Mouse (Mus musculus) MN1 (cell line): ENCODE measurements around the gene Olfr429.
"Not testable (repeated sequence)": the region's sequence is repeated elsewhere in the genome, so short reads cannot be mapped to it uniquely, and the experiment has no call there.

ENCODE experiments used
- DNase-seq: peaks from one replicate; pipeline ENCODE4 v3.0.0-alpha.2; 2016; ENCODE audit warnings: low spot score

The Olfr429 gene

GRCm38 (mm10) chr1:174084031-174084430 lies at the start of gene Olfr429:
Gene Olfr429 (plus strand): TSS chr1:174084331.
- no peak for DNase-seq

- no peak for DNase-seq
These were observed 48.3 kb upstream of the Olfr429 start for GRCm38 (mm10) chr1:174035841-174036240.

DNA sequence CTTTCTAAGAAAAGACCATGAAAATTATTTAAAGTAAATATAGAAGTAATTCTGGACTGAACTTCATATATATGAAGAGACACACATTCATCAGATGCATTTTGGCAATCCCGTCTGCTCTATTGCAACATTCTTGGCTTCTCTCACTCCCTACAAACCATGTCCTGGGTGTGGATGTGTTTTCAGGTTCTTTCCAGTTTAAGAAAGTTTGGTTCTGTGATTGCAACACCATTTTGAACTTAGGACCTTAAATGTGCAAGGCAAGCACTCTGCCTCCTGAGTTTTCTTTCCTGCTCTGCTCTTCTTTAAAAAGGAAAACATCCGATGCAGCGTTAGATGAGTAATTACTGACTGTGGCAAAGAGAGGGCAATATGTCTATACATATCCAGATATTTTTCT lies 45.7 kb upstream of the Olfr429 start:
- DNase-seq = no peak

DNA sequence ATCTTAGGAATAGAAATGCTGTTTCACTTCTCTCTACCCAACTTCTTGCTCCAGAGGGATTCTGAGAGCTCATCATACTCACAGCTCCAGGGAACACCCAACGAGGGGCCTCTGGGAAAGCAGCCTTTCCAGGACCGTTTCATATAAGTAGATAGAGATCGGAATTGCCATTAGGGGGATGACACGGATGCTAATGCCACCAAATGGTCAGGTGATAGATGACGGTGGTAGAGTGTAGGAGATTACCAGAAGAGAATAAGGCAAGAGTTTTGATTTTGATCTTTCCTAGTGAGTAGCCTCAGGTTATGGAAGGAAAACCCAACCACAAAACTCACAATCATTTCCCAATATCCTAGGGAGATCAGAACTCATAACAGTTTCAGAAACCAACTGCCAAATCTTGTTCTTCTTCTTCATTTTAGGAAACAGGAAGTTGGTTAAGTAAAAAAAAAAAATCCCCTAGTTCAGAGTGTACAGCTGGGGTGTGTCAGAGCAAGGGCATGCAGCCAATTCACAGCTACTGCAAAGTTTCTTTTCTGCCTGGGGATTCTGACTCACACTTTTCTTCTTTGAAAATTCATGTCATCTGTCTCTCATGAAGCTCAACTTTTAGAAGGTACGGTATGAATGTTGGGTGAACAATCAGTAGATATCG lies 43.5 kb upstream of the Olfr429 start, which contains the start of gene Olfr433:
Gene Olfr433, plus strand, starts transcription at position 183 of the 655 bp plus-strand sequence.
- DNase-seq = no peak

DNA sequence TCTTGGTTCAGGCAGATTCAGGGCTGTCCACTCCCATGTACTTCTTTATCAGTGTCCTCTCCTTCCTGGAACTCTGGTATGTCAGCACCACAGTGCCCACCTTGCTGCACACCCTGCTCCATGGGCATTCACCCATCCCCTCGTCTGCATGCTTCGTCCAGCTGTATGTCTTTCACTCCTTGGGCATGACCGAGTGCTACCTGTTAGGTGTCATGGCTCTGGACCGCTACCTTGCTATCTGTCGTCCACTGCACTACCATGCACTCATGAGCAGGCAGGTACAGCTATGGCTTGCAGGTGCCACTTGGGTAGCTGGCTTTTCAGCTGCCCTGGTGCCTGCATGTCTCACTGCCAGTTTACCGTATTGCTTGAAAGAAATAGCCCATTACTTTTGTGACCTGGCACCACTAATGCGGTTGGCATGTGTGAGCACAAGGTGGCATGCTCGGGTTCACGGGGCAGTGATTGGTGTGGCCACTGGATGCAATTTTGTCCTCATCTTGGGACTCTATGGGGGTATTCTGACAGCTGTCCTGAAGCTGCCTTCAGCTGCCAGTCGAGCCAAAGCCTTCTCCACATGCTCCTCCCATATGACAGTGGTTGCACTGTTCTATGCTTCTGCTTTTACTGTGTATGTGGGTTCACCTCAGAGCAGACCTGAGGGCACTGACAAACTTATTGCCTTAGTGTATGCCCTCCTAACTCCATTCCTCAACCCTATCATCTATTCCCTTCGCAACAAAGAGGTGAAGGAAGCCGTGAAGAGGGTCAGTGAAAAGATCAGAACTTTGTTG lies 41.8 kb upstream of the Olfr429 start:
- not testable (repeated sequence) for DNase-seq

DNA sequence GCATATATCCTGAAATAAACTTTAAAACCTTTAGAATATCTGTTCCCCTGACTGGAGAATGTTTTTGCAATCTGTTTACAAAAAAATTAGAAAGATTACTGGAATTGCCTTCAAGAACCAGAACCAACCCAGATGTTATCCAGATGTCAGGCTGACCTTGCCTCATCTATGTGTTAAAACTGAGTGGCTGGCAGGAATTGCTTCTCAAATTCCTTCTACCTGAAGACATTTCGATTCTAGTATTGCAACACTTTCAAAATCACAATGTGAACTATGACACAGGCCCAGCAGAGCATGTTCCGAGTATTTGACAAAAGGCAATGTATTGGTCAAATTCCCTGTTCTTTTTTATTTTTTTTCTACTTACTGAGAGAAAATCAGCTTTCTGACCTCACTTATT lies 39.7 kb upstream of the Olfr429 start:
- no peak for DNase-seq

GRCm38 (mm10) chr1:174048227-174048626 lies 35.9 kb upstream of the Olfr429 start:
- DNase-seq = not testable (repeated sequence)

- DNase-seq = no peak
These were observed 35.2 kb upstream of the Olfr429 start, which contains the start of gene Olfr432 for GRCm38 (mm10) chr1:174048893-174049292. Gene Olfr432 (plus strand): TSS chr1:174049205.

GRCm38 (mm10) chr1:174049357-174049756 lies 34.8 kb upstream of the Olfr429 start:
- DNase-seq = not testable (repeated sequence)

GRCm38 (mm10) chr1:174050532-174050931 lies 33.6 kb upstream of the Olfr429 start:
- no peak for DNase-seq

- DNase-seq = no peak
These were observed 32.6 kb upstream of the Olfr429 start for GRCm38 (mm10) chr1:174051515-174051914.

DNA sequence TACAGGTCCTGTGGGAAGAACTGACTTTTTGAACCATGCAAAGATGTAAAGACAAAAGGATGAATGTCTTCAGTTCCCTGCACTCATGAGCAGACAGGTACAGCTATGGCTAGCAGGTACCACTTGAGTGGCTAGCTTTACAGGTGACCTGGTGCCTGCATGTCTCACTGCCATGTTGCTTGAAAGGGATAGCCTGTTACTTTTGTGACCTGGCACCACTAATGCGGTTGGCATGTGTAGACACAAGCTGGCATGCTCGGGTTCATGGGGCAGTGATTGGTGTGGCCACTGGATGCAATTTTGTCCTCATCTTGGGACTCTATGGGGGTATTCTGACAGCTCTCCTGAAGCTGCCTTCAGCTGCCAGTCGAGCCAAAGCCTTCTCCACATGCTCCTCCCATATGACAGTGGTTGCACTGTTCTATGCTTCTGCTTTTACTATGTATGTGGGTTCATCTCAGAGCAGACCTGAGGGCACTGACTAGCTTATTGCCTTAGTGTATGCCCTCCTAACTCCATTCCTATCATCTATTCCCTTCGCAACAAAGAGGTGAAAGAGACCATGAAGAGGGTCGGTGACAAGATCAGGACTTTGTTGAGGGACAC lies 32.1 kb upstream of the Olfr429 start:
- no peak for DNase-seq

DNA sequence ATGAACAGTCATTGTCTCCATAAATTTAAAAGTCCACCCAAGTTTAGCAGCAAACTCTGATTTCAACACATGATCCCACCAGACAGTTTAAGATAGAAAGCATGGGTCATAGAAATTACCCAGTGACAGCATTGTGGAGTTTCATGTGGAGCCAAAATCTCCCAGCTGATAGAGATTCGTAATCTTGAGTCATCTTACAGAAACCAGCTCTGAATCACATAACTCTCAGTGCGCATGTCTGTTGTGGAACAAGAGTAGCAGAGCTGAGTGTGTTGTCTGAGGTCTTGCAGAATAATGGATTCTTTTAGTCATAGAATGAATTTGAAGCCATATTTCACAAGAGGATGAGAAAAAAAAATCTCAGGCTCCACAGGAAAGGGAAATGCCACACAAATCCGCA lies 31.1 kb upstream of the Olfr429 start:
- no peak for DNase-seq

DNA sequence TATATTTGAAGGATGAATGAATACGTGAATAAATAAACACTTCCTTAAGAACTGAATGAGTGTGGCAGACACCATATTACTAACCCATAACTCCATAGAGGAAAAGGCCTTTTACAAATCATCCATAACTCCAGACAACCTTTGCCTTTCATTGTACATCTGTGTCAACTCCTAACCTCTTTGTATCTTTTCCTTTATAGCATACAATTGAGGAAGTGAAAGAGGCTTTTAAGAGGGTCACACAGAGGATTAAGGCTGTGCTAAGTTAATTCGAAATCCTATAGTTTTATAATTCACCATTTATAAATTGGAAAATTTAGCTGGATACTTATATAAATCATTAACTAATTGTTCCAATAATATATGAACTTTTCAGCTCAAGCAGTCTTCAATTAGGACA lies 28.9 kb upstream of the Olfr429 start:
- DNase-seq = no peak

DNA sequence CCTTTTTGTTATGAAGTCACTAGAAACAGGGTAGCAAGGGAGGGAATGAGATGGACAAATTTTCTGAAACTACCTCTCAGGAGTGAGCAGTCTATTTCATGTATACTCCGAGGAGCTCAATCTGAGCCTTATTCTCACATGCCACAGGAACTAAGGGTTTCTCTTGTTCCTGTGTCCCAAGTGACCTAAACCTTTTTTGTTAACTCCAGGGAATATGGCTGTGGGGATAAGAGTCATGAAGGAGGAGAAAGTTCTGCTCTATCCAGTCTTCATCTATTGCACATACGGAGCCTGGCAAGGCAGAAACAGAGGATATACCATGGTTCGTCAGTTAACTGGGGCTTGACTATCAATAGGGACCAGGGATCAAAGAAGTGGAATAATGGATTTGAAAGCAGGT lies 17.8 kb upstream of the Olfr429 start, which contains the start of gene Olfr430:
Gene Olfr430, plus strand, starts transcription at position 301 of the 400 bp plus-strand sequence.
- no peak for DNase-seq

- DNase-seq = no peak
These were observed 12.5 kb downstream of the Olfr429 start, which contains the start of gene Olfr427 for GRCm38 (mm10) chr1:174096591-174096990. Gene Olfr427 (plus strand): TSS chr1:174096891.

GRCm38 (mm10) chr1:174103735-174104134 lies 19.6 kb downstream of the Olfr429 start:
- no peak for DNase-seq

- no peak for DNase-seq
These were observed 36.9 kb downstream of the Olfr429 start, which contains the start of gene Olfr231 for GRCm38 (mm10) chr1:174121062-174121461. Gene Olfr231 (minus strand): TSS chr1:174121162.

DNA sequence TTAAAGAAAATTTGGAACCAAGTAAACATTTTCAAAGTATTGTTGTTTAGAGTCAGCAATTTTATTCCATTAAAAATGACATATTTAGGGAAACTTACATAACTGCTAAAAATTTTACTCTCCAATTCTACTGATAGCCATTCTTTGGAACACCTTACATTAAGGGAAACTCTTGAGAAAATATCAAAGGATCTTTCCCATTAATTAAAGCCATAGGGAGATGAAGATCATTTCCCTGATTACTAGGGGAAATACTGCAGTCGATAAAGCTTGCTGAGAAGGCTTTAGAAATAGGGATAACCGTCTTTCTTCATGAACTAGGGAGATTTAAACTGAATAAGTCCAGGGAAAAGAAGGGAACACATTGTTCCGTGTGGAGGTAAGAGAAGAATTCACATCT lies 47.1 kb downstream of the Olfr429 start, which contains the start of gene Olfr424:
Gene Olfr424, plus strand, starts transcription at position 301 of the 400 bp plus-strand sequence.
- no peak for DNase-seq

DNA sequence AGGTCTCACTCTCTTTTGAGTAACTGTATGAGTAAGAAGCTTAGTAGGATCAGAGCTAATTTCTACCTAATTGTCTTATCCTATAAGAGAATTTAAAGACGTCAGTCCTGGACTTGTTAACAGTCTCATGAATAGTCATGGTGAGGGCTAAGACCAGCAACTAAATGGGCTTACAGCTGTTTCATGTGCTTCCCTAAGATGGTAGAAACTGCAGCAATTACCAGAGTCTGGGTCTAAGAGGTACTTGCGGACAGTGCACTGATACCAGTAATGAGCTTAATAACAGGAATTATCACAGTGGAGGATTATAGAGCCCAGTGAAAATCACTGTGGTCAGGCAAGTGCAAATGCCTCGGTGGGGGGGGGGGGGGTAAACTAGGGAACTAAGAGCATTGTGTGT lies 47.9 kb downstream of the Olfr429 start:
- DNase-seq = no peak
